Mouse (Mus musculus): ENCODE data around the gene Cog4. TPM values are rescaled to one million over a fixed set of nuclear protein-coding genes. Genes with fewer than 3 reads are reported as not detected.
A peak's percentile ranks its signal among the peaks of the same experiment; 100 is the strongest.
"Not testable (repeated sequence)": the region's sequence is repeated elsewhere in the genome, so short reads cannot be mapped to it uniquely, and the experiment has no call there.

Cog4 gene
- polyA plus RNA-seq, 1 experiment: 14.0 TPM

DNA sequence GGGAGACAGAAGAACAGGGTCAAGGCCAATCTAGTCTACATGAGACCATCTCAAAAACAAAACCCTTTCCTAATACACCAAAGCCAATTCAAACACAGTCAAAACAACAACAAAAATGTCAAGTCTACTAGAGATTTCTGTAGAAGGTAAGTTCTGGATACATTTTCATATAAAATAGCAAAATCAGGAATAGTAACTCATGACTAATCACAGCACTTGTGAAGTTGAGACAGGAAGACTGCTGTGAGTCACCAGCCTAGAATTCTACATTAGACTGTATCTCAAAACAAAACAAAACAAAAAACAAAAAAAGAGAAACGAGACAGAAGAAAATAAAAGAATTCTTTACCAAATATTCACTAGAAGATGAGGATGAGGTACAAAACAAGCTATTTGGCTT is 21.5 kb upstream of the Cog4 start:
- peaks cover 11% of the 10 kb centered on the region; the same call in 1 of the 2 replicates for H3K4me1 ChIP-seq
- no peak overlapping the region for H3K4me3 ChIP-seq (replicated peaks)
- H3K9me3 ChIP-seq: no peaks in the 10 kb centered on the region
- peaks cover 100% of the 10 kb centered on the region for H3K36me3 ChIP-seq (replicated peaks; ENCODE audit: low read length)
- H3K27me3 ChIP-seq (replicated peaks): no peaks in the 10 kb centered on the region
- TF ChIP-seq FLI1 (IDR thresholded peaks at IDR 0.05; ENCODE audit: low read length) (no peak), GATA1 (IDR thresholded peaks at IDR 0.05; ENCODE audit: borderline replicate concordance, low read length) (no peak)

DNA sequence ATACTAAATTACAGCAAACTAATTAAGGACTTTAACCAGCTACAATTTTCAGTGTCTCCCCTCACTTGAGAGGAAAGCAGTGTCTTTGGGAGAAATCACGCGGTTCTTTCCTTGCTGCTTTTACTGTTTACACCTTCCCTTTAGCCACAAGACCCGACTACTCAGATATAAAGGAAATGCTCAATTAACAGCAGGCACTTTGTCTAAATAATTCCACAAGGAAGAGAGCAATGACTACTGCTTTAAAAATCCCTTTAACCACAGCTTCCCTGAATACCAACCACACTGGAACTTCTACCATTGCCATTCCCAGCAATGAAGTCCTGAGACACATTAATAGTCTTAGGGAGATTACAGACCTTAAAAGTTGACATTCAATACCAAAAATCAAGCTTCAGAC is 17.9 kb upstream of the Cog4 start:
- H3K27me3 ChIP-seq (replicated peaks): no peaks in the 10 kb centered on the region
- H3K4me3 ChIP-seq (replicated peaks): no peak overlapping the region
- TF ChIP-seq FLI1 (IDR thresholded peaks at IDR 0.05; ENCODE audit: low read length): no peak
- TF ChIP-seq GATA1 (IDR thresholded peaks at IDR 0.05; ENCODE audit: borderline replicate concordance, low read length): no peak

DNA sequence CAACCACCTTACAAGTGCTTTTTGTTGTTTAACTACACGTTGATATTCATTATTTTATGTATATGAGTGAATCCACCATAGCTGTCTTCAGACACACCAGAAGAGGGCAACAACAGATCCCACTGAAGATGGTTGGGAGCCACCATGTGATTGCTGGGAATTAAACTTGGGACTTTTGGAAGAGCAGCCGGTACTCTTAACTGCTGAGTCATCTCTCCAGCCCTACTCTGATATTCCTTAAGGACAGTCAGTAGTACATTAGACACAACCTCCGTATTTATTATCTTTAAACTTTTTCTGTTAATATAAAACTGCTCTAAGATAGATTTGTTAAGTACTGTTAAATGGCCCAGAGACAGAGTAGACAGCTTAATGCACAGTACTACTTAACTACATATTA is 14.4 kb upstream of the Cog4 start:
- H3K4me1 ChIP-seq: peaks cover 8% of the 10 kb centered on the region; the same call in 1 of the 2 replicates
- H3K27me3 ChIP-seq (replicated peaks): no peaks in the 10 kb centered on the region
- no peaks in the 10 kb centered on the region for H3K9me3 ChIP-seq
- peaks cover 100% of the 10 kb centered on the region for H3K36me3 ChIP-seq (replicated peaks; ENCODE audit: low read length)
- H3K4me3 ChIP-seq (replicated peaks): no peak overlapping the region
- TF ChIP-seq GATA1 (IDR thresholded peaks at IDR 0.05; ENCODE audit: borderline replicate concordance, low read length): no peak
- no peak for TF ChIP-seq FLI1 (IDR thresholded peaks at IDR 0.05; ENCODE audit: low read length)

More for the DNA sequence above, 17.9 kb upstream of the Cog4 start:
- Histone ChIP-seq H3K36me3 (replicated peaks; ENCODE audit: low read length) (peaks cover 100% of the 10 kb centered on the region), H3K9me3 (no peaks in the 10 kb centered on the region), H3K4me1 (peaks cover 11% of the 10 kb centered on the region; the same call in 1 of the 2 replicates)

DNA sequence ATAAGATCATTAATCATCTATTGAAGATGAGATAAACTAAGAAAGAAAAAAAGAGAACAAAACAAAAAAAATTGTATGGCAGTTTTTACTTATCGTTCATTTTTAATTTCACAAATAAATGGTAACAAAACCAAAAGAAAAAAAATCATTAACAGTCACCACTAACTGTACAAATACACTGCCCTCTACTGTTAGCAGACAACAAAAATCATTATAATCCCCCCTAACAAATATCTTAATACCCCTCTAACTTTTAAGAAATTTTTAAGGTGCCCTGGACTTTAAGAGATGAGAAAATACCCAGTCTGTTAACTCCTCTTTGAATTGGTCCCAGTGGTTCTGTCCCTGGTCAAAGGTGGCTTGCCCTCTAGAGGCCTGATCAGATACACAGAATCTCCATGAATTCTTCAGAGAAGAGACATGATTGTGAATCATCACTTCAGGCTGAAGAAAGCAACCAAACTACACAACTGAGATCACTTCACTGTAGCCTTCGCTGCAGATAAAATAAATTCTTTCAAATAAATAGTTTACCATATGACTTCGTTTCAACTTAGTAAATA is 4.3 kb upstream of the Cog4 start:
- Histone ChIP-seq H3K4me1 (peaks cover 34% of the 10 kb centered on the region), H3K9me3 (no peaks in the 10 kb centered on the region), H3K36me3 (replicated peaks; ENCODE audit: low read length) (peaks cover 76% of the 10 kb centered on the region), H3K27me3 (replicated peaks) (no peaks in the 10 kb centered on the region), H3K4me3 (replicated peaks) (no peak overlapping the region)
- TF ChIP-seq FLI1 (IDR thresholded peaks at IDR 0.05; ENCODE audit: low read length): no peak
- no peak for TF ChIP-seq GATA1 (IDR thresholded peaks at IDR 0.05; ENCODE audit: borderline replicate concordance, low read length)

DNA sequence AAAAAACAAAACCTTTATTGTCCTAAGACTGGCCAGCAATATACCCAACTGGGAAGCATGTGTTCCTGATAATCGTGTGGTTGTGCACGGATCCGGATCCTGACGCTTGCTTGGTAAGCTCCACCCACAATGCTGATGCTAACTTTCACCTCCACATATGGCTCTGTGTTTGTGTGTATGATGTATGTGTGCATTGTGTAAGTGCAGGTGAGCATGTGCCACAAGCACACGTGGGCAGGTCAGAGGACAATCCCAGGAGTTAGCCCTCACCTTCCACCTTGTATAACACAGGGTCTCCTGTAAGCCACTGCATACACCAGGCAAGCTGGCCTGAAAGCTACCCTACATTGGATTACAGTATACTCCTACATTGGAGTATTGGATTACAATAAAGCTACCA is 3.2 kb upstream of the Cog4 start:
- Histone ChIP-seq H3K4me3 (replicated peaks) (peak overlapping the region; percentile 69), H3K9me3 (no peaks in the 10 kb centered on the region), H3K27me3 (replicated peaks) (no peaks in the 10 kb centered on the region), H3K36me3 (replicated peaks; ENCODE audit: low read length) (peaks cover 65% of the 10 kb centered on the region), H3K4me1 (peaks cover 41% of the 10 kb centered on the region)
- TF ChIP-seq FLI1 (IDR thresholded peaks at IDR 0.05; ENCODE audit: low read length) (no peak), GATA1 (IDR thresholded peaks at IDR 0.05; ENCODE audit: borderline replicate concordance, low read length) (no peak)

DNA sequence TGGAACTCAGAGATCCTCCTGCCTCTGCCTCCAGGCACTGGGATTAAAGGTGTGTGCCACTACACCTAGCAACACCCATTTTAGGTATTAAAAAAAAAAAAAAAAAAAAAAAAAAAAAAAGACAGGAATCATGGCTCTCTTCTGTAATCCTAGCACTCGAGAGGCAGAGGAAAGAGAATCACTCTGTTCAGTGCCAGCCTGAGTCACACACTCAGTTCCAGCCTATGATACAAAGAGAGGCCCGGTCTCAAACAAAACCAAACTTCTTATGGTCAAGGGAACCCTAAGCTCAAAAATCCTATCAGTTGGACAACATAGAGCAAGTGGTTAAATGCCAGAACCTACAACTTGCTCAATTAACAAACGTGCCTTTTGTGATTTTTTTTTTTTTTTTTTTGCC is 1.5 kb upstream of the Cog4 start:
- peak overlapping the region; percentile 99 for H3K4me3 ChIP-seq (replicated peaks)
- TF ChIP-seq FLI1 (IDR thresholded peaks at IDR 0.05; ENCODE audit: low read length): no peak
- TF ChIP-seq GATA1 (IDR thresholded peaks at IDR 0.05; ENCODE audit: borderline replicate concordance, low read length): no peak
- H3K36me3 ChIP-seq (replicated peaks; ENCODE audit: low read length): peaks cover 64% of the 10 kb centered on the region
- H3K9me3 ChIP-seq: no peaks in the 10 kb centered on the region
- peaks cover 44% of the 10 kb centered on the region for H3K4me1 ChIP-seq
- no peaks in the 10 kb centered on the region for H3K27me3 ChIP-seq (replicated peaks)

DNA sequence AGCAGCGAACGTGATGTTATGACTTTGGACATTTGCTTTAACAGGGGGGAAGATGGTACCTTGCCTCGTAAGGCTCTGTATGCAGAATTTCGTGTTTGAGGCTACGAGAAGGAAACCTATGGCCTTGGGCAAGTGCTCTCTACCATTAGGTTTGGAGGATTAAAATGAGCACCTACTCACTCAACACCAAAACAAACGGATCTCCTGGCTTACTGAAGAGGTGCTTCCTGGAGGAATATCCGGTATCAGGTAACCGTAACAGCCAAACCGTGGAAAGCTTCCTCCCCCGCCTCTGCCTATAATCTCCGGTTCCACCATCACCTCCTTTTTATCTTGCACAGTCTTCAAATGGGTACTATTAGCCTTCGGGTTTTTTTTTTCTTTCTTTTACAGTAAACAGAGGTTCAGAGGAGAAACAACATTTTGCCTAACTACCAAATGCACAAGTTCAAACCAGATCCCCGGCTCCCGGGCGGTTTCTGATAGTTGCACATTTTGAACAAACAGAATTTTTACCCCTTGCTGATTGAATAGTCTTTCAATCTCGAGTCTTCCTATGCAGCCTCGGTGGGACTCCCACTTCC is 487 bp upstream of the Cog4 start:
- H3K4me3 ChIP-seq (replicated peaks): peak overlapping the region; percentile 99
- peaks cover 44% of the 10 kb centered on the region for H3K4me1 ChIP-seq
- peaks cover 64% of the 10 kb centered on the region for H3K36me3 ChIP-seq (replicated peaks; ENCODE audit: low read length)
- TF ChIP-seq FLI1 (IDR thresholded peaks at IDR 0.05; ENCODE audit: low read length) (no peak), GATA1 (IDR thresholded peaks at IDR 0.05; ENCODE audit: borderline replicate concordance, low read length) (no peak)
- no peaks in the 10 kb centered on the region for H3K27me3 ChIP-seq (replicated peaks)
- H3K9me3 ChIP-seq: no peaks in the 10 kb centered on the region

DNA sequence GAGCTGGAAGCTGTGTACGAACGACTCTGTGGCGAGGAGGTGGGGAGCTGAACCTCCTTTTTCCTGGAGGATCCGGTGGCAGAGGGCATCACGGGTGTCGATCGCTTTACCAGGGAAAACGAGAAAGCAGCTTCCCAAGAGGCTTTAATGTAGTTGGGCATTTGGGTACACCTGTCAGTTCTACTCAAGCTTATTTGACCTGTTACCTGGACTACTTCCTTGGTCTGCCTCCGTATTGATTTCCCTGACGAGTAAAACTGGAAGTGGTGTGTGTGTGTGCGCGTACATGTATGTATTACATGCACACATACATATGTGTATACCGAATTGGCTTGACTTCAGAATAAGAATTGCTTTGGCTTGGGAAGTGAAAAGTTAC is 760 bp downstream of the Cog4 start:
- Histone ChIP-seq H3K4me3 (replicated peaks) (peak overlapping the region; percentile 99), H3K4me1 (peaks cover 44% of the 10 kb centered on the region), H3K9me3 (no peaks in the 10 kb centered on the region), H3K36me3 (replicated peaks; ENCODE audit: low read length) (peaks cover 64% of the 10 kb centered on the region), H3K27me3 (replicated peaks) (no peaks in the 10 kb centered on the region)
- TF ChIP-seq FLI1 (IDR thresholded peaks at IDR 0.05; ENCODE audit: low read length) (no peak), GATA1 (IDR thresholded peaks at IDR 0.05; ENCODE audit: borderline replicate concordance, low read length) (no peak)

DNA sequence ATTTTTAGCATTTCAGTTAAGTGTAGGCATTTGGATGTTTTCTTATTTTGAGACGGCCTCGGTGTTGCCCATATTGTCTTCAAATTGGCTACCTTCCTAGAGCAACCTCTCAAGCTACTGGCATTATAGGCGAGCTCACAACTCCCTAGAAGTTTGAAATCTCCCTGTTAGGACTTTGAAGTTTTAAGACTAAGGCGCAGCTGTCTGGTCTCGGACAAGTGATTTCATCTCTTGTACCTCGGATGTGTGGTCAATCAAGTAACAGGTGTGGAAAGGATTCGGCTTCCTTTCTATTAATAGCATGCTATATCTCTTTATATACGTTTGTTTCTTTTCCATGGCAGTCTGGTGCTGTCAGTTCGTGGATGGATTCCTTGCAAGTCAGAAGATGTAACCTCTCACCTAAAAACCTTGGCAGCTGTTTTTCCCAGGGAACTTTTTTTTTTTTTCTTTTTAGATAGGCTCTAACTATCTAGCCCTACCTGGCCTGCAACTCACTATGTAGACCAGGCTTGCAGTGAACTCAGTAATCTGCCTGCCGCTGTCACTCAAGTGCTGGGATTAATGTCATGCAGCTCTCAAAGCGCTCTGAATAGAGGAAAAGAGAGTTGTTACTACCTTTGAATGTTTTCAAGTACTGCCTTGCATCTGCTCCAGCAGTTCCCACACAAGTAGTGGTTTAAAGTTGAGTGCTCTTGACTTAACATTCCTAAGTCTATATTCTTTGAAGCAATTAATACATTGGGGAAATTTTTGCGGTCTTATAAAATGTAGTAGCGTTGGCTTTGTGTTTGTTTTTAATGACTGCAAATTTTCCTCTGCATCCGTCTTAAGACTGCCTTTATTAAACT is 1.5 kb downstream of the Cog4 start:
- Histone ChIP-seq H3K4me1 (peaks cover 38% of the 10 kb centered on the region), H3K36me3 (replicated peaks; ENCODE audit: low read length) (peaks cover 64% of the 10 kb centered on the region), H3K27me3 (replicated peaks) (no peaks in the 10 kb centered on the region), H3K9me3 (no peaks in the 10 kb centered on the region), H3K4me3 (replicated peaks) (peak overlapping the region; percentile 99)
- TF ChIP-seq FLI1 (IDR thresholded peaks at IDR 0.05; ENCODE audit: low read length) (no peak), GATA1 (IDR thresholded peaks at IDR 0.05; ENCODE audit: borderline replicate concordance, low read length) (no peak)

DNA sequence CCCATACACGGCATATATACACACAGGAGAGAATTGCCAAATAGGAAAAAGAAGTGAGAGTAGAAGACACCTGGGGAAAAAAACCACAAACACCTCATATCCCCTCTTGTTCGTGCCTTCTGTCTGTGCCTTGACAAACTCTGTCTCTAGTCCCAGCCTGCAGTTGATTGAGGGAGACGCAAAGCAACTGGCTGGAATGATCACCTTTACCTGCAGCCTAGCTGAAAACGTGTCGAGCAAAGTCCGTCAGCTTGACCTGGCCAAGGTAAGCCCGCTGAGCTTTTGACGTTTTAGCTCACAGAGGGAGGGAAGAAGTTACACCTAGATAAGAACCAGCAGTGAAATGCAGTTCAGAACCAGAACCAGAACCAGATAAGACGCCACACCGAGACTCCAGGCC is 4.8 kb downstream of the Cog4 start:
- Histone ChIP-seq H3K9me3 (no peaks in the 10 kb centered on the region), H3K27me3 (replicated peaks) (no peaks in the 10 kb centered on the region), H3K4me1 (peaks cover 10% of the 10 kb centered on the region), H3K4me3 (replicated peaks) (no peak overlapping the region), H3K36me3 (replicated peaks; ENCODE audit: low read length) (peaks cover 78% of the 10 kb centered on the region)
- TF ChIP-seq FLI1 (IDR thresholded peaks at IDR 0.05; ENCODE audit: low read length): no peak
- TF ChIP-seq GATA1 (IDR thresholded peaks at IDR 0.05; ENCODE audit: borderline replicate concordance, low read length): no peak

DNA sequence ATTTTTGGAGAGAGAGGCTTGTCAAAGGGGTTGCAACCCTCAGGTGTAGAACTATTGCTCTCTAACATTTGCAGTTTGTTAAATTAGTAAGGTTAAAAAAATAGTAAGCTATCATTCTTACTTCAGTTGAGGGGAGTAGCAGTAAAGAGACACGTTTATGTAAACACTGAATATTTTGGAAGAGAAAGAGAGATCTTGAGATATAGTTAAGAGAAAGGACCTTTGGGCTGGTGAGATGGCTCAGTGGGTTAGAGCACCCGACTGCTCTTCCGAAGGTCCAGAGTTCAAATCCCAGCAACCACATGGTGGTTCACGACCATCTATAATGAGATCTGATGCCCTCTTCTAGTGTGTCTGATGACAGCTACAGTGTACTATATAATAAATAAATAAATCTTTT is 9.7 kb downstream of the Cog4 start:
- peaks cover 97% of the 10 kb centered on the region for H3K36me3 ChIP-seq (replicated peaks; ENCODE audit: low read length)
- H3K4me1 ChIP-seq; H3K9me3 ChIP-seq; H3K27me3 ChIP-seq (replicated peaks); H3K4me3 ChIP-seq (replicated peaks): not testable (repeated sequence)

Data from megakaryocyte, embryonic 14.5 days (primary cell).